Mouse (Mus musculus) liver, embryonic 11.5 days (tissue): ENCODE data around the gene Iqgap2. TPM values are rescaled to one million over a fixed set of nuclear protein-coding genes. Genes with fewer than 3 reads are reported as not detected.
A peak's percentile ranks its signal among the peaks of the same experiment; 100 is the strongest.

Source experiments
- ATAC-seq: fragments of 200-750 bp; cut with Nextera tagmentation; replicated peaks from 2 replicates; pipeline ENCODE4 v1.8.0; 2017; ENCODE audit warnings: moderate number of reproducible peaks, mild to moderate bottlenecking, moderate TSS enrichment, moderate library complexity; ENCODE audit not compliant: low FRiP score
- DNase-seq: peaks from one replicate; pipeline ENCODE4 v3.0.0-alpha.2; 2017; ENCODE audit warnings: low spot score
- H3K27ac ChIP-seq: fragments of 300-500 bp; sonication (generic); 2 replicates; pipeline ENCODE4 v1.5.1; 2014; ENCODE audit warnings: mild to moderate bottlenecking, low read depth, low read length, control low read depth
- H3K27me3 ChIP-seq: fragments of 300-500 bp; sonication (generic); replicated peaks from 2 replicates; pipeline ENCODE4 v1.6.1; 2014; ENCODE audit warnings: low read length, mixed read lengths; ENCODE audit not compliant: control insufficient read depth, insufficient read depth
- H3K36me3 ChIP-seq: fragments of 300-500 bp; sonication (generic); 2 replicates; pipeline ENCODE4 v1.6.1; 2014; ENCODE audit warnings: mild to moderate bottlenecking, low read length, moderate library complexity, mixed read lengths; ENCODE audit not compliant: control insufficient read depth, insufficient read depth
- H3K4me1 ChIP-seq: fragments of 300-500 bp; sonication (generic); replicated peaks from 2 replicates; pipeline ENCODE4 v1.6.1; 2014; ENCODE audit warnings: low read length, mixed read lengths; ENCODE audit not compliant: control insufficient read depth, insufficient read depth
- H3K4me2 ChIP-seq: fragments of 300-500 bp; sonication (generic); 2 replicates; pipeline ENCODE4 v1.6.1; 2014; ENCODE audit warnings: mild to moderate bottlenecking, control low read depth, moderate library complexity
- H3K4me3 ChIP-seq: fragments of 300-500 bp; sonication (generic); 2 replicates; pipeline ENCODE4 v1.5.1; 2014; ENCODE audit warnings: low read depth, low read length, control low read depth
- H3K9ac ChIP-seq: fragments of 300-500 bp; sonication (generic); 2 replicates; pipeline ENCODE4 v1.6.1; 2014; ENCODE audit warnings: low read depth, low read length, control low read depth
- H3K9me3 ChIP-seq: fragments of 300-500 bp; sonication (generic); 2 replicates; pipeline ENCODE4 v1.6.1; 2016; ENCODE audit warnings: low read length, inconsistent platforms, mixed read lengths; ENCODE audit not compliant: control insufficient read depth
- WGBS: fragments of 180-500 bp; shearing (Covaris S2); extraction: QIAGEN DNeasy Blood & Tissue Kit; methylation state at CpG from one replicate; pipeline ENCODE4 v1.1.7; 2014; 5-methylcytosine and 5-hydroxymethylcytosine counted together
- polyA plus RNA-seq: library from polyadenylated mRNA; unstranded; fragments of >200 nt; fragmentation: Nextera tagmentation; extraction: Ambion mirVana; gene quantifications from 2 replicates; pipeline ENCODE4 v1.2.1, GENCODE M21; 2014

The Iqgap2 gene
- polyA plus RNA-seq, 1 experiment from 2014 or later = 17.1 TPM

- ATAC-seq = no peak
- 54% methylated on average over 10 of the region's 10 CpGs for WGBS
Observed at GRCm38 (mm10) chr13:95788631-95789376, 102.9 kb downstream of the Iqgap2 start.

DNA sequence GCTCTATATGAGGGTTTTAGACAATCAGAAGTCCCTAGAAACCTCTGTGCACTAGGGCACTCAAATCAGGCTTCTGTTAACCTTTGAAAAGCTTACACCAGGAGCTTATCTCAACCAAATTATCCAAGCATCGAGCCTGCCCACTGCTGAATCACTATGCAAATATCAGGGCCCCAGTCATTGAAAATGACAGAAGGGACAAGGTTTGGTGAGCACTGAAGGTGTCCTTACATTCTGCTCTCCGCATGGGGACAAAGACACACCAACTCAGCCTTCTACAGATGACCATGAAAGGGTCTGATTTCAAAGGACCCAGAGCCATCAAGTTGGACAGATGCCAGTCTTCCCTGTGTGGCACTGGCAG, 108.8 kb downstream of the Iqgap2 start:
- H3K4me1 ChIP-seq = peaks cover 30% of the 10 kb centered on the region
- no peaks in the 10 kb centered on the region for H3K27me3 ChIP-seq
- no peaks in the 10 kb centered on the region for H3K36me3 ChIP-seq
- no peak overlapping the region for H3K4me2 ChIP-seq
- H3K27ac ChIP-seq = no peak overlapping the region
- H3K9ac ChIP-seq = no peak overlapping the region
- DNase-seq = no peak
- no peaks in the 10 kb centered on the region for H3K9me3 ChIP-seq
- no peak overlapping the region for H3K4me3 ChIP-seq
- ATAC-seq = no peak
- 48% methylated on average over 2 of the region's 2 CpGs for WGBS

More at GRCm38 (mm10) chr13:95788631-95789376, 102.9 kb downstream of the Iqgap2 start:
- Histone ChIP-seq H3K27me3 (no peaks in the 10 kb centered on the region), H3K9me3 (no peaks in the 10 kb centered on the region), H3K4me3 (no peak overlapping the region), H3K4me2 (no peak overlapping the region), H3K4me1 (peaks cover 15% of the 10 kb centered on the region), H3K27ac (no peak overlapping the region), H3K36me3 (no peaks in the 10 kb centered on the region), H3K9ac (no peak overlapping the region)
- no peak for DNase-seq

DNA sequence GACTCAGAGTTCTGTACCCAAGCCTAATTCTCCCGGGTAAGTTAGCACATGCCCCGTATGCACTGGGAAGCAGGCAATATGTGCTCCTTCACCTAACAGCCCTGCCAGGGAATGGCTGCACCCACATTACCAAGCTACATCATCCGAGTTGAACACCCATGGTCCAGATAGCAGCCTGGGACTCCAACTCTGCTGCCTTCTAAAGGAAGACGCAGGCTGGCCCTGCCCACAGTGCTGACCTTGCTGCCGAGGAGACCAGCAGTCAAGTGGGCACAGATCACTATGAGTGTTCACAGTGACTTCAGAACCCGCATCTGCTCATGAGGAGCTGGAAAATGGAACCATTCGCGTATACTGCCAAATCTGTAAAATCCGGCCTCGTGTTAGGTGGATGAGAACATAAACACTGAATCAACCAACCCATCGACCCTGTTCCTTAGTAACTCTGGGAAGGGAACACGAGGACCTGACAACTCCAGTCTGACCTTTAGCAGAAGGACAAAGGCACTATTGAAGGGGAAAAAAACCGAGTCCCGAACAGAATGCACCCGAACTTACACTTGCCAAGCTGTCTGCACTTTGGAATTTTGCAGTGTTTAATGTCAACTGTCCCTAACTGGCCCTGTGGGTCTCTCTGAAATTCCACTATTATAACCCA, 109.3 kb downstream of the Iqgap2 start:
- H3K4me3 ChIP-seq = no peak overlapping the region
- peaks cover 30% of the 10 kb centered on the region for H3K4me1 ChIP-seq
- ATAC-seq (no peak), DNase-seq (no peak)
- H3K27ac ChIP-seq = no peak overlapping the region
- no peaks in the 10 kb centered on the region for H3K36me3 ChIP-seq
- 77% methylated on average over 15 of the region's 15 CpGs for WGBS
- H3K9ac ChIP-seq = no peak overlapping the region
- no peaks in the 10 kb centered on the region for H3K9me3 ChIP-seq
- no peaks in the 10 kb centered on the region for H3K27me3 ChIP-seq
- no peak overlapping the region for H3K4me2 ChIP-seq

GRCm38 (mm10) chr13:95780038-95780437, 111.7 kb downstream of the Iqgap2 start:
- Histone ChIP-seq H3K4me3 (no peak overlapping the region), H3K27me3 (no peaks in the 10 kb centered on the region), H3K4me2 (no peak overlapping the region), H3K9ac (no peak overlapping the region), H3K36me3 (no peaks in the 10 kb centered on the region), H3K4me1 (peaks cover 34% of the 10 kb centered on the region), H3K9me3 (no peaks in the 10 kb centered on the region), H3K27ac (no peak overlapping the region)
- WGBS = 88% methylated on average over 7 of the region's 7 CpGs
- no peak for ATAC-seq
- DNase-seq = no peak

DNA sequence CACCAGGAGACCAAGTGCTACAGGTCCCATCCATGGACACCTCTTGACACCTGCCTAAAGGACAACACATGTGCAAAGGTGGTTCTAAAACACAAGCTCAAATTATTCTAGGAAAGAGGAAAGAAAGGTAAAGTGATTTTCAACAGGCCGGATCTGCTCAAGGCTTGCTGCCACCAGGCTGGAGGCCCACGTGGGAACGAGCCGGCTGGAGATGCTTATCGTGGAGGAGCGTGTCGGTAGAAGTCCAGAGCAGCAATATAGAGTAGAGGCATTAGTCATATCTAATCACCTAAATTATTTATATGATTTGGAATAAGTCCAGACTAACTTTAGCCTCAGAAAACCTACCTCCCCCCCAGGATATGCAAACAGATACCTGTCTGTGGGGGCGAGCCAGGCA, 112.5 kb downstream of the Iqgap2 start:
- no peaks in the 10 kb centered on the region for H3K27me3 ChIP-seq
- DNase-seq (no peak), ATAC-seq (no peak)
- no peaks in the 10 kb centered on the region for H3K36me3 ChIP-seq
- no peak overlapping the region for H3K9ac ChIP-seq
- no peaks in the 10 kb centered on the region for H3K9me3 ChIP-seq
- H3K4me3 ChIP-seq = no peak overlapping the region
- H3K4me2 ChIP-seq = no peak overlapping the region
- WGBS = 47% methylated on average over 8 of the region's 8 CpGs
- no peak overlapping the region for H3K27ac ChIP-seq
- peaks cover 34% of the 10 kb centered on the region for H3K4me1 ChIP-seq

GRCm38 (mm10) chr13:95778761-95779161, 113.0 kb downstream of the Iqgap2 start:
- no peaks in the 10 kb centered on the region for H3K36me3 ChIP-seq
- H3K27ac ChIP-seq = no peak overlapping the region
- 38% methylated on average over 9 of the region's 9 CpGs for WGBS
- H3K4me3 ChIP-seq = no peak overlapping the region
- H3K4me1 ChIP-seq = peaks cover 34% of the 10 kb centered on the region
- no peak for DNase-seq
- no peaks in the 10 kb centered on the region for H3K9me3 ChIP-seq
- no peak for ATAC-seq
- H3K27me3 ChIP-seq = no peaks in the 10 kb centered on the region
- no peak overlapping the region for H3K9ac ChIP-seq
- no peak overlapping the region for H3K4me2 ChIP-seq

- DNase-seq (no peak), ATAC-seq (no peak)
- no peak overlapping the region for H3K27ac ChIP-seq
- H3K9ac ChIP-seq = no peak overlapping the region
- H3K4me3 ChIP-seq = no peak overlapping the region
- WGBS = 86% methylated on average over 5 of the region's 5 CpGs
- H3K4me2 ChIP-seq = no peak overlapping the region
- no peaks in the 10 kb centered on the region for H3K27me3 ChIP-seq
- H3K9me3 ChIP-seq = no peaks in the 10 kb centered on the region
- no peaks in the 10 kb centered on the region for H3K36me3 ChIP-seq
- H3K4me1 ChIP-seq = peaks cover 29% of the 10 kb centered on the region
Observed at GRCm38 (mm10) chr13:95777651-95778391, 113.9 kb downstream of the Iqgap2 start.

DNA sequence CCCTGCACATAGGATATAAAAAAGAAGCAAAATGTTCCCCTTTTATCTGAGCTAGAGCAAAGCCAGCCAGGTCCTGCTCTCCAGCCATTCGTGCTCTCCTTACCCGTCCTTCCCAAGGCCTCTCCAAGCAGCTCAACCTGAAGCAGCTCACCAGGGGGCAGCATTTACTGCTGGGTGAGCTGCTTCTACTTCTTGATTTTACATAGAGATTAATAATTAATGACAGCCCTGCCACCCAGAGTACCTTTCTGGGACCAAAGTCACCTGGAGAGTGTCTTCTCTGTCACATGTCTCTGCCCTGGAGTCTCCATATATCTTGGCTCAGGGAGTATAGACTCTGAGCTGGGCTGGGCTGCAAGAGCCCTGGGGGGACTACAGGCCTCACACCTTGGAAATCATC, 114.5 kb downstream of the Iqgap2 start:
- Histone ChIP-seq H3K27me3 (no peaks in the 10 kb centered on the region), H3K4me3 (no peak overlapping the region), H3K27ac (no peak overlapping the region), H3K4me1 (peaks cover 26% of the 10 kb centered on the region), H3K9me3 (no peaks in the 10 kb centered on the region), H3K9ac (no peak overlapping the region), H3K36me3 (no peaks in the 10 kb centered on the region), H3K4me2 (no peak overlapping the region)
- peak; percentile 54; the same call in 1 of the 2 replicates for ATAC-seq
- 32% methylated on average over 2 of the region's 2 CpGs for WGBS
- peak; percentile 41 for DNase-seq
